Mouse (Mus musculus) kidney, adult 2 months (tissue): Measurements from ENCODE around the gene Tmem178b.

Experiments
- CTCF ChIP-seq: fragments of 200-500 bp; conservative IDR thresholded peaks from 2 replicates; pipeline ENCODE4 v1.5.1; 2011; ENCODE audit warnings: low read depth, mild to moderate bottlenecking, control low read depth, low read length, moderate library complexity, mixed read lengths; ENCODE audit not compliant: insufficient read depth, insufficient read length
- POLR2A ChIP-seq: fragments of 200-500 bp; IDR thresholded peaks from one replicate; pipeline ENCODE4 v1.6.1; 2011; ENCODE audit warnings: low read depth, low read length, control low read depth

- TF ChIP-seq POLR2A (no peak), CTCF (no peak)
Observed at GRCm38 (mm10) chr6:39916514-39916913, 43.4 kb downstream of the Tmem178b start.
